Mouse (Mus musculus) layer of hippocampus, adult 2 months (tissue): ENCODE results near the gene Hoxb9. TPM values are rescaled to one million over a fixed set of nuclear protein-coding genes. Genes with fewer than 3 reads are reported as not detected.
A peak's percentile ranks its signal among the peaks of the same experiment; 100 is the strongest.

Experiments
- DNase-seq, 2 experiments: peaks; one replicate each; pipeline ENCODE4 v3.0.0; 2022; ENCODE audit warnings: low spot score in 2 of 2
- H3K27ac ChIP-seq: fragments of 200-600 bp; 2 replicates; pipeline ENCODE4 v1.8.1; 2022
- H3K4me3 ChIP-seq: fragments of 200-600 bp; 2 replicates; pipeline ENCODE4 v1.8.1; 2022; ENCODE audit warnings: mild to moderate bottlenecking
- CTCF ChIP-seq: fragments of 200-600 bp; conservative IDR thresholded peaks from 2 replicates; pipeline ENCODE4 v1.8.1; 2022; ENCODE audit warnings: antibody characterized with exemption, mild to moderate bottlenecking, moderate library complexity
- total RNA-seq, 2 experiments: library from RNA; stranded (reverse); gene quantifications; 2 replicates each; pipeline ENCODE4 v1.2.3; 2021

Gene Hoxb9
- total RNA-seq, 2 experiments from 2014 or later = not detected

- TF ChIP-seq CTCF = peak; percentile 52
- Histone ChIP-seq H3K27ac (no peak overlapping the region), H3K4me3 (no peak overlapping the region)
- no peak for DNase-seq
Measured at GRCm38 (mm10) chr11:96284041-96284749, 12.9 kb downstream of the Hoxb9 start.

GRCm38 (mm10) chr11:96284774-96285734 lies 13.8 kb downstream of the Hoxb9 start:
- no peak overlapping the region for H3K27ac ChIP-seq
- TF ChIP-seq CTCF = no peak
- DNase-seq = no peak
- H3K4me3 ChIP-seq = no peak overlapping the region

- TF ChIP-seq CTCF = no peak
- H3K27ac ChIP-seq = no peak within 1 kb of the TSS
- no peak within 1 kb of the TSS for H3K4me3 ChIP-seq
- no peak for DNase-seq
Measured at GRCm38 (mm10) chr11:96285771-96286738, 14.8 kb downstream of the Hoxb9 start, which contains the start of gene Hoxb7. TSS of gene Hoxb7 (plus strand) at chr11:96286623.

GRCm38 (mm10) chr11:96286739-96287385 lies 15.6 kb downstream of the Hoxb9 start:
- DNase-seq = no peak
- no peak overlapping the region for H3K4me3 ChIP-seq
- TF ChIP-seq CTCF = no peak
- H3K27ac ChIP-seq = no peak overlapping the region

GRCm38 (mm10) chr11:96287411-96287810 lies 16.2 kb downstream of the Hoxb9 start:
- no peak for DNase-seq
- Histone ChIP-seq H3K27ac (no peak overlapping the region), H3K4me3 (no peak overlapping the region)
- no peak for TF ChIP-seq CTCF

GRCm38 (mm10) chr11:96288455-96289221 lies 17.4 kb downstream of the Hoxb9 start:
- TF ChIP-seq CTCF = no peak
- no peak overlapping the region for H3K27ac ChIP-seq
- no peak overlapping the region for H3K4me3 ChIP-seq
- no peak for DNase-seq

GRCm38 (mm10) chr11:96289293-96289692 lies 18.0 kb downstream of the Hoxb9 start:
- Histone ChIP-seq H3K4me3 (no peak overlapping the region), H3K27ac (no peak overlapping the region)
- TF ChIP-seq CTCF = no peak

GRCm38 (mm10) chr11:96289837-96290236 lies 18.6 kb downstream of the Hoxb9 start:
- no peak for TF ChIP-seq CTCF
- no peak overlapping the region for H3K27ac ChIP-seq
- no peak for DNase-seq
- H3K4me3 ChIP-seq = no peak overlapping the region

More at GRCm38 (mm10) chr11:96289293-96289692, 18.0 kb downstream of the Hoxb9 start:
- DNase-seq = no peak

GRCm38 (mm10) chr11:96290705-96291355 lies 19.6 kb downstream of the Hoxb9 start:
- DNase-seq = no peak
- TF ChIP-seq CTCF = no peak
- Histone ChIP-seq H3K4me3 (no peak overlapping the region), H3K27ac (no peak overlapping the region)

GRCm38 (mm10) chr11:96291681-96292564 lies 20.7 kb downstream of the Hoxb9 start, which contains the start of gene Hoxb6:
TSS of gene Hoxb6 (plus strand) at chr11:96292476.
- no peak within 1 kb of the TSS for H3K4me3 ChIP-seq
- no peak within 1 kb of the TSS for H3K27ac ChIP-seq
- DNase-seq = no peak
- no peak for TF ChIP-seq CTCF
